Mouse (Mus musculus): ENCODE measurements around the gene Kirrel.

- no peak for TF ChIP-seq SRF (IDR thresholded peaks at IDR 0.05; ENCODE audit: control insufficient read depth, insufficient read length, low read depth)
- TF ChIP-seq POLR2A (IDR thresholded peaks at IDR 0.05; ENCODE audit: insufficient read length, low read depth), result no peak
- TF ChIP-seq CEBPB (IDR thresholded peaks at IDR 0.05; ENCODE audit: insufficient read depth, poor library complexity, severe bottlenecking), result no peak
- TF ChIP-seq USF1 (IDR thresholded peaks at IDR 0.05; ENCODE audit: low read depth), result no peak
- no peak for TF ChIP-seq TCF3 (IDR thresholded peaks at IDR 0.05; ENCODE audit: insufficient read length, low read depth)
- TF ChIP-seq E2F4 (IDR thresholded peaks at IDR 0.05; ENCODE audit: insufficient read depth), result no peak
- no peak for TF ChIP-seq TCF12 (IDR thresholded peaks at IDR 0.05; ENCODE audit: insufficient read depth, poor library complexity, severe bottlenecking)
- no peak for TF ChIP-seq MAX (IDR thresholded peaks at IDR 0.05; ENCODE audit: low read depth)
- TF ChIP-seq MYOD1 (IDR thresholded peaks at IDR 0.05; ENCODE audit: control insufficient read depth in 1 of 3, insufficient read length in 2 of 3, low read depth in 2 of 3), result no peak
- TF ChIP-seq POLR2AphosphoS2 (IDR thresholded peaks at IDR 0.05; ENCODE audit: insufficient read length, low read depth), result no peak
- TF ChIP-seq MYOG (IDR thresholded peaks at IDR 0.05; ENCODE audit: control insufficient read depth in 1 of 3, insufficient read depth in 1 of 3, insufficient read length in 2 of 3, low read depth in 2 of 3), result no peak
These were observed 95.2 kb downstream of the Kirrel start for GRCm38 (mm10) chr3:87079301-87079700.

All from myocyte (in vitro differentiated cells).